Mouse (Mus musculus): ENCODE data around the gene Nemf.

- TF ChIP-seq MAZ (IDR thresholded peaks at IDR 0.05; ENCODE audit: low read depth, low read length) (no peak), CTCF (conservative IDR thresholded peaks at IDR 0.05 in 1 of 2, IDR thresholded peaks at IDR 0.05 in 1 of 2; ENCODE audit: low read depth in 2 of 2, low read length in 2 of 2) (no peak), MAX (IDR thresholded peaks at IDR 0.05; ENCODE audit: low read length) (no peak), MAFK (IDR thresholded peaks at IDR 0.05; ENCODE audit: insufficient replicate concordance, low read length) (no peak), POLR2A (IDR thresholded peaks at IDR 0.05; ENCODE audit: low read depth, low read length) (no peak), CHD2 (IDR thresholded peaks at IDR 0.05; ENCODE audit: low read length) (no peak), RAD21 (IDR thresholded peaks at IDR 0.05; ENCODE audit: low read depth, low read length) (no peak), JUND (conservative IDR thresholded peaks at IDR 0.05; ENCODE audit: low read depth, low read length) (no peak), CHD1 (IDR thresholded peaks at IDR 0.05; ENCODE audit: low read depth, low read length) (no peak), EP300 (IDR thresholded peaks at IDR 0.05; ENCODE audit: low read length) (no peak), MEF2A (IDR thresholded peaks at IDR 0.05; ENCODE audit: borderline replicate concordance, low read depth, low read length) (no peak), HCFC1 (IDR thresholded peaks at IDR 0.05; ENCODE audit: low read depth, low read length) (no peak)
Measured at GRCm38 (mm10) chr12:69402100-69402499, 45.1 kb upstream of the Nemf start.

Measured in CH12.LX (cell line).